Comparison of ENCODE assay signal across 23 mouse cellular contexts in genomic region chr2:28059922-28060321, GRCm38 (mm10). TPM values are rescaled to one million over a fixed set of nuclear protein-coding genes. Genes with fewer than 3 reads are reported as not detected.
"Had no signal": no experiment of that assay in that cellular context is flagged by ENCODE, and none has a peak within 500 bp of the region (broad histone marks: within the 10 kb centered on the region; RNA-seq: fewer than 3 reads in every experiment).

No protein-coding gene starts in this region.

- H3K4me2 ChIP-seq: lung, embryonic 15.5 days; midbrain, embryonic 11.5 days; midbrain, embryonic 13.5 days; midbrain, embryonic 15.5 days; neural tube, embryonic 12.5 days; stomach, embryonic 15.5 days had no signal

- H3K4me1 ChIP-seq: lung, embryonic 15.5 days; megakaryocyte, embryonic 14.5 days; midbrain, embryonic 13.5 days; midbrain, embryonic 15.5 days; neural tube, embryonic 12.5 days had no signal

- ATAC-seq: lung, postnatal 0 days; midbrain, embryonic 13.5 days; midbrain, embryonic 15.5 days had no signal

- H3K27ac ChIP-seq: lung, embryonic 15.5 days; macrophage; midbrain, embryonic 13.5 days; midbrain, embryonic 15.5 days; neural tube, embryonic 12.5 days; stomach, embryonic 15.5 days; stomach, postnatal 0 days had no signal

- H3K9me3 ChIP-seq: lung, embryonic 15.5 days; midbrain, embryonic 13.5 days; midbrain, embryonic 15.5 days; neural tube, embryonic 12.5 days; stomach, embryonic 15.5 days had no signal

- H3K4me3 ChIP-seq: lung, embryonic 15.5 days; megakaryocyte, embryonic 14.5 days; midbrain, embryonic 13.5 days; midbrain, embryonic 15.5 days; neural tube, embryonic 12.5 days; stomach, embryonic 15.5 days had no signal

- H3K36me3 ChIP-seq: lung, embryonic 15.5 days; midbrain, embryonic 13.5 days; midbrain, embryonic 15.5 days; neural tube, embryonic 12.5 days; stomach, embryonic 15.5 days had no signal

- H3K9ac ChIP-seq: lung, embryonic 15.5 days; midbrain, embryonic 13.5 days; midbrain, embryonic 15.5 days; neural tube, embryonic 12.5 days; stomach, embryonic 15.5 days had no signal

- DNase-seq: lung, adult 2 months; lung, postnatal 14 days; lung, postnatal 36 days; right cerebral cortex, postnatal 14 days; thymus, adult 2 months; thymus, postnatal 25 days; thymus, postnatal 4 days had no signal

- H3K27me3 ChIP-seq: lung, embryonic 15.5 days; midbrain, embryonic 13.5 days; midbrain, embryonic 15.5 days; neural tube, embryonic 12.5 days; stomach, embryonic 15.5 days had no signal

RNA-seq across cellular contexts. Expression of gene Fcnb, which starts 24.8 kb away (rescaled TPM):
- total RNA-seq: midbrain, postnatal 0 days; monocyte, adult 5-6 weeks; neutrophil, adult 5-6 weeks had no signal
- polyA plus RNA-seq: midbrain, embryonic 13.5 days; midbrain, embryonic 15.5 days; midbrain, postnatal 0 days; neural tube, embryonic 14.5 days; testis, adult 2 months; urinary bladder, adult 2 months had no signal
